Mouse (Mus musculus): Measurements from ENCODE around the gene Hdhd5. TPM values are rescaled to one million over a fixed set of nuclear protein-coding genes. Genes with fewer than 3 reads are reported as not detected.

The Hdhd5 gene
- polyA plus RNA-seq, 2 experiments, result 5.6 to 8.4 TPM

DNA sequence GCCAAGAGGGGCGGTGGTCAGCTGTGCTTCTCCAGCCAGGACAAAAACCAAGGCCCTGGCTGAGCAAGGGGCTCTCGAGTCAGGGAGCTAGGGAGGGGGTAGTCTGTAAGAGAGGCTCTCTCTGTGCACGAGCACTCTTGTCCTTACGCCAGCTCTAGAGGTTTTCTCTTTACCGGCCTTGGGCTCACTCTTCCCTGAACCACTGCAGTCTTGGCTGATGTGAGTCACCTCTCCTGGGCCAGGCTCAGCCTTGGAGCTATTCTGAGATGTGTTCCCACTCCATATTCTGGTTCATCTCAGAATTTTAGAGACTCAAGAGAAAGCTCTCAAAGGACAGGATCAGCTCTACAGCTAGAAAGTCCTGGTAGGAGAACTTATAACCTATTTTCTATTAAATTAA is 13.8 kb downstream of the Hdhd5 start:
- Histone ChIP-seq H3K4me1 (replicated peaks; ENCODE audit: control insufficient read depth in 2 of 2, insufficient read depth in 2 of 2, low read length in 1 of 2) (peaks cover 19 to 31% of the 10 kb centered on the region in 2 experiments), H3K36me3 (replicated peaks; ENCODE audit: control insufficient read depth, insufficient read depth, low read depth) (no peaks in the 10 kb centered on the region; the same call in 1 of the 2 replicates), H3K27me3 (ENCODE audit: control insufficient read depth, insufficient read depth, low read length) (no peaks in the 10 kb centered on the region), H3K9me3 (ENCODE audit: control insufficient read depth, low read length) (no peaks in the 10 kb centered on the region), H3K9ac (replicated peaks) (no peak overlapping the region), H3K4me3 (ENCODE audit: insufficient read depth in 1 of 2, low read depth in 2 of 2, low read length in 2 of 2) (no peak overlapping the region), H3K27ac (peak overlapping the region; percentile 77), H3K4me2 (ENCODE audit: low read depth) (no peak overlapping the region; the same call in 1 of the 2 replicates)
- WGBS (ENCODE audit: insufficient replicate concordance), result 71% methylated on average over 5 of the region's 5 CpGs
- TF ChIP-seq CTCF (IDR thresholded peaks at IDR 0.05; ENCODE audit: low read depth) (no peak), EP300 (IDR thresholded peaks at IDR 0.05; ENCODE audit: low read depth) (no peak)
- no peak for ATAC-seq (ENCODE audit: insufficient read depth)
- no peak for DNase-seq (ENCODE audit: low read depth in 3 of 3, low spot score in 3 of 3)

DNA sequence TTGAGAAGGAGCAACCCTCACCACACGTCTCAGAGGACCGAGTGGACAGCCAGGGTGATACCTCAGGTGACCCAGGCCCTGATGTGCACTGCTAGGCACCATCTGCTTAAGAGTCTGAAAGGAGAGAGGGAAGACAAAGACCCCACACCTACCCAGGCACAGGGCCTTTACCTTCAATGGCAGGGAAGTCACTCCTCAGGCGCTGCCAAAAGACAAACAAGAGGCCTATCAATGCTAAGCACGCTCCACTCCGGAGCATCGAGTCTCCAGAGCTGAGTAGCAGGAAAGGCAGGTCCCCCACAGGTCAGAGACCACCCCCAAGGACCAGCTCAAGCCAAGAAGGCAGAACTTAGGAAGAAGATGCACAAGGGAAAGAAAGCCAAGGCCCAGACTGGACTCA is 14.2 kb downstream of the Hdhd5 start:
- peaks cover 19 to 31% of the 10 kb centered on the region in 2 experiments for H3K4me1 ChIP-seq (replicated peaks; ENCODE audit: control insufficient read depth in 2 of 2, insufficient read depth in 2 of 2, low read length in 1 of 2)
- H3K9ac ChIP-seq (replicated peaks), result peak overlapping the region; percentile 48
- no peaks in the 10 kb centered on the region; the same call in 1 of the 2 replicates for H3K36me3 ChIP-seq (replicated peaks; ENCODE audit: control insufficient read depth, insufficient read depth, low read depth)
- no peak for TF ChIP-seq CTCF (IDR thresholded peaks at IDR 0.05; ENCODE audit: low read depth)
- TF ChIP-seq EP300 (IDR thresholded peaks at IDR 0.05; ENCODE audit: low read depth), result no peak
- H3K4me2 ChIP-seq (ENCODE audit: low read depth), result peak overlapping the region; percentile 58
- no peak overlapping the region; a peak in 1 of 4 replicates for H3K4me3 ChIP-seq (ENCODE audit: insufficient read depth in 1 of 2, low read depth in 2 of 2, low read length in 2 of 2)
- no peaks in the 10 kb centered on the region for H3K9me3 ChIP-seq (ENCODE audit: control insufficient read depth, low read length)
- ATAC-seq (ENCODE audit: insufficient read depth) (peak; percentile 67), DNase-seq (ENCODE audit: low read depth in 3 of 3, low spot score in 3 of 3) (no peak)
- H3K27ac ChIP-seq, result peak overlapping the region; percentile 77
- WGBS (ENCODE audit: insufficient replicate concordance), result 28% methylated on average over 6 of the region's 6 CpGs
- no peaks in the 10 kb centered on the region for H3K27me3 ChIP-seq (ENCODE audit: control insufficient read depth, insufficient read depth, low read length)

- Histone ChIP-seq H3K27me3 (ENCODE audit: control insufficient read depth, insufficient read depth, low read length) (no peaks in the 10 kb centered on the region), H3K9me3 (ENCODE audit: control insufficient read depth, low read length) (no peaks in the 10 kb centered on the region), H3K4me3 (ENCODE audit: insufficient read depth in 1 of 2, low read depth in 2 of 2, low read length in 2 of 2) (no peak overlapping the region), H3K4me2 (ENCODE audit: low read depth) (peak overlapping the region; percentile 58), H3K4me1 (replicated peaks; ENCODE audit: control insufficient read depth in 2 of 2, insufficient read depth in 2 of 2, low read length in 1 of 2) (peaks cover 19 to 31% of the 10 kb centered on the region in 2 experiments), H3K9ac (replicated peaks) (peak overlapping the region; percentile 48), H3K36me3 (replicated peaks; ENCODE audit: control insufficient read depth, insufficient read depth, low read depth) (no peaks in the 10 kb centered on the region; the same call in 1 of the 2 replicates), H3K27ac (peak overlapping the region; percentile 77)
- DNase-seq (ENCODE audit: low read depth in 3 of 3, low spot score in 3 of 3) (peak; percentile 82 to 86 (median 83)), ATAC-seq (ENCODE audit: insufficient read depth) (peak; percentile 96)
- TF ChIP-seq EP300 (IDR thresholded peaks at IDR 0.05; ENCODE audit: low read depth) (peak; percentile 99), CTCF (IDR thresholded peaks at IDR 0.05; ENCODE audit: low read depth) (peak; percentile 42; the same call in 1 of the 2 replicates)
- 22% methylated on average over 4 of the region's 4 CpGs for WGBS (ENCODE audit: insufficient replicate concordance)
Observed at GRCm38 (mm10) chr6:120516422-120516821, 14.7 kb downstream of the Hdhd5 start.

DNA sequence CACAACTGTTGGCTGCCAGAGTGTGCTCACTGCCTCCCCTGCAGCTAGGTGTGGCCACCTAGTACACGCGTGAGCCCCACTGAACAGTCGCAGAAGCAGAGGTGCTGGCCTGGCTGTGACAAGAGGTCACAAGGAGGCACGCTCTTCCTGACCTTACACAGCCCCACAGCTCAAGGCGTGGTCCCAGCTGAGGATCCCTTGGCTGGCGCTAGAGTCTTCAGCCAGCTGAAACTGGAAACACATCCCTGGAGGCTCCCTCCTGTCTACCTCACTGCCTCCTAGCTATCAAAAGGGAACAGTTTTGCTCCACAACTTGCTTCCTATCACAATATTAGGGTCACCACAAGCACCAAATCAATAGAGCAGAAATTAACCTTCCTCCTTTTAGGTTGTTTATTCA is 19.9 kb downstream of the Hdhd5 start:
- Histone ChIP-seq H3K27ac (no peak overlapping the region), H3K4me3 (ENCODE audit: insufficient read depth in 1 of 2, low read depth in 2 of 2, low read length in 2 of 2) (no peak overlapping the region), H3K9me3 (ENCODE audit: control insufficient read depth, low read length) (no peaks in the 10 kb centered on the region), H3K4me1 (replicated peaks; ENCODE audit: control insufficient read depth in 2 of 2, insufficient read depth in 2 of 2, low read length in 1 of 2) (peaks cover 7 to 19% of the 10 kb centered on the region in 2 experiments), H3K27me3 (ENCODE audit: control insufficient read depth, insufficient read depth, low read length) (no peaks in the 10 kb centered on the region), H3K9ac (replicated peaks) (no peak overlapping the region), H3K36me3 (replicated peaks; ENCODE audit: control insufficient read depth, insufficient read depth, low read depth) (no peaks in the 10 kb centered on the region; the same call in 1 of the 2 replicates), H3K4me2 (ENCODE audit: low read depth) (no peak overlapping the region)
- TF ChIP-seq EP300 (IDR thresholded peaks at IDR 0.05; ENCODE audit: low read depth) (no peak), CTCF (IDR thresholded peaks at IDR 0.05; ENCODE audit: low read depth) (no peak)
- 72% methylated on average over 6 of the region's 6 CpGs for WGBS (ENCODE audit: insufficient replicate concordance)
- ATAC-seq (ENCODE audit: insufficient read depth) (no peak), DNase-seq (ENCODE audit: low read depth in 3 of 3, low spot score in 3 of 3) (no peak)

GRCm38 (mm10) chr6:120510425-120510824 is 20.7 kb downstream of the Hdhd5 start:
- Histone ChIP-seq H3K4me3 (ENCODE audit: insufficient read depth in 1 of 2, low read depth in 2 of 2, low read length in 2 of 2) (no peak overlapping the region), H3K36me3 (replicated peaks; ENCODE audit: control insufficient read depth, insufficient read depth, low read depth) (no peaks in the 10 kb centered on the region; the same call in 1 of the 2 replicates), H3K27ac (no peak overlapping the region), H3K4me1 (replicated peaks; ENCODE audit: control insufficient read depth in 2 of 2, insufficient read depth in 2 of 2, low read length in 1 of 2) (peaks cover 0 to 12% of the 10 kb centered on the region in 2 experiments; a peak in 3 of 4 replicates), H3K9ac (replicated peaks) (no peak overlapping the region), H3K4me2 (ENCODE audit: low read depth) (no peak overlapping the region), H3K9me3 (ENCODE audit: control insufficient read depth, low read length) (no peaks in the 10 kb centered on the region), H3K27me3 (ENCODE audit: control insufficient read depth, insufficient read depth, low read length) (no peaks in the 10 kb centered on the region)
- TF ChIP-seq EP300 (IDR thresholded peaks at IDR 0.05; ENCODE audit: low read depth) (no peak), CTCF (IDR thresholded peaks at IDR 0.05; ENCODE audit: low read depth) (no peak)
- 61% methylated on average over 8 of the region's 8 CpGs for WGBS (ENCODE audit: insufficient replicate concordance)
- no peak for DNase-seq (ENCODE audit: low read depth in 3 of 3, low spot score in 3 of 3)
- peak; percentile 43; the same call in 1 of the 2 replicates for ATAC-seq (ENCODE audit: insufficient read depth)
